Mouse (Mus musculus) embryonic facial prominence, embryonic 12.5 days (tissue): ENCODE results near the gene Sned1. TPM values are rescaled to one million over a fixed set of nuclear protein-coding genes. Genes with fewer than 3 reads are reported as not detected.

Experiments
- ATAC-seq: fragments of 200-750 bp; cut with Nextera tagmentation; 2 replicates; pipeline ENCODE4 v1.8.0; 2017; ENCODE audit not compliant: insufficient number of reproducible peaks, insufficient read depth, low FRiP score, low TSS enrichment
- H3K27ac ChIP-seq: fragments of 300-500 bp; sonication (generic); 2 replicates; pipeline ENCODE4 v1.5.1; 2016; ENCODE audit warnings: mild to moderate bottlenecking
- H3K27me3 ChIP-seq: fragments of 300-500 bp; sonication (generic); 2 replicates; pipeline ENCODE4 v1.6.1; 2016; ENCODE audit warnings: mild to moderate bottlenecking, moderate library complexity
- H3K36me3 ChIP-seq: fragments of 300-500 bp; sonication (generic); 2 replicates; pipeline ENCODE4 v1.6.1; 2016; ENCODE audit warnings: mild to moderate bottlenecking
- H3K4me1 ChIP-seq: fragments of 300-500 bp; sonication (generic); 2 replicates; pipeline ENCODE4 v1.6.1; 2016
- H3K4me2 ChIP-seq: fragments of 300-500 bp; sonication (generic); replicated peaks from 2 replicates; pipeline ENCODE4 v1.6.1; 2016; ENCODE audit warnings: mild to moderate bottlenecking, moderate library complexity
- H3K4me3 ChIP-seq: fragments of 300-500 bp; sonication (generic); 2 replicates; pipeline ENCODE4 v1.5.1; 2016; ENCODE audit warnings: mild to moderate bottlenecking
- H3K9ac ChIP-seq: fragments of 300-500 bp; sonication (generic); 2 replicates; pipeline ENCODE4 v1.6.1; 2016; ENCODE audit warnings: mild to moderate bottlenecking, moderate library complexity
- H3K9me3 ChIP-seq: fragments of 300-500 bp; sonication (generic); 2 replicates; pipeline ENCODE4 v1.6.1; 2016; ENCODE audit warnings: mild to moderate bottlenecking, moderate library complexity
- WGBS: fragments of 180-500 bp; shearing (Covaris S2); methylation state at CpG from one replicate; pipeline ENCODE4 v1.1.7; 2016; 5-methylcytosine and 5-hydroxymethylcytosine counted together
- microRNA-seq: library from miRNA; unstranded; fragments of <30 nt; microRNA quantifications from one replicate; pipeline ENCODE4, GENCODE M21; 2017
- polyA plus RNA-seq: library from polyadenylated mRNA; unstranded; fragments of >200 nt; fragmentation: Nextera tagmentation; extraction: Ambion mirVana; gene quantifications from 2 replicates; pipeline ENCODE4 v1.2.1, GENCODE M21; 2016

The Sned1 gene
- polyA plus RNA-seq, 1 experiment from 2014 or later, result 24.6 TPM

- H3K36me3 ChIP-seq, result peaks cover 34% of the 10 kb centered on the region
- no peak overlapping the region for H3K4me2 ChIP-seq
- H3K4me1 ChIP-seq, result no peaks in the 10 kb centered on the region
- no peak overlapping the region for H3K27ac ChIP-seq
- no peak overlapping the region for H3K4me3 ChIP-seq
- no peaks in the 10 kb centered on the region for H3K9me3 ChIP-seq
- WGBS, result 70% methylated on average over 2 of the region's 2 CpGs
- ATAC-seq, result no peak
- H3K9ac ChIP-seq, result no peak overlapping the region
- no peaks in the 10 kb centered on the region for H3K27me3 ChIP-seq
Measured at GRCm38 (mm10) chr1:93334621-93335020, 99.0 kb downstream of the Sned1 start.

GRCm38 (mm10) chr1:93342648-93343503 is 107.2 kb downstream of the Sned1 start, which contains the start of the genes Ppp1r7 and Pask:
Ppp1r7 (plus strand) TSS chr1:93342854.
Pask (minus strand) TSS chr1:93343482.
- Histone ChIP-seq H3K9ac (peak within 1 kb of the TSS; percentile 78), H3K27ac (peak within 1 kb of the TSS; percentile 72), H3K36me3 (peaks cover 11% of the 10 kb centered on the region), H3K9me3 (no peaks in the 10 kb centered on the region), H3K4me1 (peaks cover 11% of the 10 kb centered on the region), H3K27me3 (no peaks in the 10 kb centered on the region), H3K4me2 (peak within 1 kb of the TSS; percentile 79), H3K4me3 (peak within 1 kb of the TSS; percentile 78)
- ATAC-seq, result peak; percentile 98
- under 1% methylated on average over 62 of the region's 63 CpGs for WGBS

- Histone ChIP-seq H3K9me3 (no peaks in the 10 kb centered on the region), H3K4me3 (peak overlapping the region; percentile 78), H3K9ac (peak overlapping the region; percentile 78), H3K27ac (0 out of 2 replicates have a peak overlapping the region, but pooled peaks have one; percentile 37), H3K27me3 (no peaks in the 10 kb centered on the region), H3K4me1 (peaks cover 11% of the 10 kb centered on the region), H3K4me2 (peak overlapping the region; percentile 79), H3K36me3 (peaks cover 18% of the 10 kb centered on the region)
- under 1% methylated on average over 39 of the region's 39 CpGs for WGBS
- ATAC-seq, result peak; percentile 93
Measured at GRCm38 (mm10) chr1:93343504-93344047, 107.9 kb downstream of the Sned1 start.

- Histone ChIP-seq H3K9me3 (no peaks in the 10 kb centered on the region), H3K9ac (no peak overlapping the region), H3K4me2 (no peak overlapping the region), H3K36me3 (peaks cover 45% of the 10 kb centered on the region), H3K4me1 (peaks cover 7% of the 10 kb centered on the region), H3K27me3 (no peaks in the 10 kb centered on the region), H3K27ac (no peak overlapping the region), H3K4me3 (no peak overlapping the region)
- 92% methylated on average over 5 of the region's 5 CpGs for WGBS
- no peak for ATAC-seq
Measured at GRCm38 (mm10) chr1:93347176-93347575, 111.5 kb downstream of the Sned1 start.

- Histone ChIP-seq H3K9me3 (no peaks in the 10 kb centered on the region), H3K4me3 (no peak overlapping the region), H3K27me3 (no peaks in the 10 kb centered on the region), H3K36me3 (peaks cover 67% of the 10 kb centered on the region), H3K27ac (no peak overlapping the region), H3K9ac (no peak overlapping the region), H3K4me2 (no peak overlapping the region), H3K4me1 (no peaks in the 10 kb centered on the region)
- WGBS, result 79% methylated on average over 4 of the region's 4 CpGs
- ATAC-seq, result no peak
Measured at GRCm38 (mm10) chr1:93349701-93350100, 114.1 kb downstream of the Sned1 start.

Small RNA genes within 50 kb of the gene (microRNA-seq; reads per million reads assigned to microRNA genes)
- gene Mir6901 (0.54 reads per million), gene Mir6902 (not detected)

Other genes starting within 250 kb of the Sned1 start
- not detected in 2 replicates for gene Aqp12, start 229.5 kb upstream of the Sned1 start, polyA plus RNA-seq
- 31.4 and 34.4 TPM in 2 replicates for gene Kif1a, start 133.9 kb upstream of the Sned1 start, polyA plus RNA-seq
- not detected in 2 replicates for gene Agxt, start 100.6 kb upstream of the Sned1 start, polyA plus RNA-seq
- 0.09 and 0.19 TPM in 2 replicates for gene 2310007B03Rik, start 74.9 kb upstream of the Sned1 start, polyA plus RNA-seq
- 0.18 TPM in 2 replicates for gene Crocc2, start 67.1 kb upstream of the Sned1 start, polyA plus RNA-seq
- 33.5 and 36.8 TPM in 2 replicates for gene Mterf4, start 70.1 kb downstream of the Sned1 start, polyA plus RNA-seq
- 70.6 and 71.1 TPM in 2 replicates for gene Ppp1r7, start 107.0 kb downstream of the Sned1 start, polyA plus RNA-seq
- 22.6 and 22.9 TPM in 2 replicates for gene Pask, start 107.6 kb downstream of the Sned1 start, polyA plus RNA-seq
- 0.22 and 0.29 TPM in 2 replicates for gene Ano7, start 138.1 kb downstream of the Sned1 start, polyA plus RNA-seq
- gene Hdlbp, start 243.0 kb downstream of the Sned1 start, polyA plus RNA-seq, result 134 and 139 TPM in 2 replicates